In the genomic region with DNA sequence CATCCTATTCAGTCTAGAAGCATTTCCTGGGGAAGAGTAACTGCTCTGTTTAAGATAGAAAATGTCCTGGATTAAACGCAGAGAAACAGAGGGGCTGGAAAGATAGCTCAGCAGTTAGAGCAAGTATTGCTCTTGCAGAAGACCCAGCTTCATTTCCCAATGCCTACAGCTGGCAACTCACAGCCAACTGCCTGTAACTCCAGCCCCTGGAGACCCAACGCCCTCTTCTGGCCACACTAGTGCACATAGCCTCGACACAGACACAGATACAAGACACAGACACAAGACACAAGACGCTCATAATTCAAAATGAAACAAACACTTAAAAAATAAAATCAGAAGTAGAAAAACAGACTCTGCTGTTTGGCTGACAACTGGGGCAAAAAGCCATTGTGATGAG, we compare ENCODE assay signal across 14 mouse cellular contexts.
DNase-seq lines count a peak whose midpoint lies in the region; TF ChIP-seq lines count a peak whose summit lies in the region.
"Had no signal": no experiment of that assay in that cellular context is flagged by ENCODE, and none has a peak within 500 bp of the region (broad histone marks: within the 10 kb centered on the region; RNA-seq: fewer than 3 reads in every experiment).

No protein-coding gene starts in this region.

- no peaks in the 10 kb centered on the region for H3K27me3 ChIP-seq in CH12.LX (replicated peaks)
- H3K27me3 ChIP-seq: limb, embryonic 15.5 days had no signal

- H3K36me3 ChIP-seq in CH12.LX (replicated peaks in 1 of 2; ENCODE audit: control insufficient read depth in 1 of 2, insufficient read depth in 1 of 2, low read length in 1 of 2), result no peaks in the 10 kb centered on the region
- H3K36me3 ChIP-seq: embryonic facial prominence, embryonic 13.5 days; limb, embryonic 15.5 days had no signal

- peak; percentile 31 for TF ChIP-seq RAD21 in CH12.LX (IDR thresholded peaks at IDR 0.05; ENCODE audit: low read depth, low read length)

- TF ChIP-seq CTCF in layer of hippocampus, adult 2 months (conservative IDR thresholded peaks at IDR 0.05), result peak; percentile 44
- peak in 1 of 2 experiments; percentile 41; a peak in 2 of 4 replicates for TF ChIP-seq CTCF in CH12.LX (conservative IDR thresholded peaks at IDR 0.05 in 1 of 2, IDR thresholded peaks at IDR 0.05 in 1 of 2; ENCODE audit: low read depth in 2 of 2, low read length in 2 of 2)
- peak; percentile 30; the same call in 1 of the 2 replicates for TF ChIP-seq CTCF in brain, embryonic 14.5 days (IDR thresholded peaks at IDR 0.05; ENCODE audit: borderline replicate concordance, extremely low read depth, insufficient read depth, insufficient read length)
- TF ChIP-seq CTCF in gastrocnemius, adult 2 months (IDR thresholded peaks at IDR 0.05), result no peak; the same call in 1 of the 2 replicates

- H3K9ac ChIP-seq in CH12.LX (ENCODE audit: insufficient read depth, low read depth), result no peak overlapping the region
- H3K9ac ChIP-seq: embryonic facial prominence, embryonic 13.5 days; limb, embryonic 15.5 days had no signal

- dilution Hi-C loops in CH12.LX (cut with MboI; ENCODE audit: extremely low pct_ligation_motif_present, extremely low pct_unique_long_range_greater_than_20kb, low sequenced_read_pairs), result no loop called here

- no peak for TF ChIP-seq EP300 in CH12.LX (IDR thresholded peaks at IDR 0.05; ENCODE audit: low read length)

- peaks cover 0 to 9% of the 10 kb centered on the region in 2 experiments; a peak in 2 of 4 replicates for H3K4me1 ChIP-seq in CH12.LX (ENCODE audit: control insufficient read depth in 1 of 2, insufficient read depth in 2 of 2)
- H3K4me1 ChIP-seq: limb, embryonic 15.5 days had no signal

- peak; percentile 38 for DNase-seq in adrenal gland, postnatal 14 days
- no peak for DNase-seq in adrenal gland, adult 18-20 months (ENCODE audit: low spot score in 2 of 2)
- no peak for DNase-seq in layer of hippocampus, adult 2 months (ENCODE audit: low spot score in 2 of 2)
- no peak for DNase-seq in layer of hippocampus, postnatal 14 days (ENCODE audit: low spot score in 2 of 2)
- DNase-seq in CH12.LX (ENCODE audit: extremely low read depth), result peak; percentile 19
- no peak for DNase-seq in brain, embryonic 14.5 days (ENCODE audit: low read depth)
- no peak for DNase-seq in gastrocnemius, adult 2 months
- no peak for DNase-seq in adipocyte (ENCODE audit: low spot score)
- DNase-seq: B cell, adult 2 months; cerebellum, adult 9-10 months; lung, postnatal 4 days; thymus, postnatal 25 days had no signal

- in situ Hi-C loops in CH12.LX (cut with MboI; ENCODE audit: low pct_ligation_motif_present, low pct_unique_long_range_greater_than_20kb, low sequenced_read_pairs), result no loop called here

- intact Hi-C loops in gastrocnemius, adult 2 months (cut with DNase I), result no loop called here

- no peak overlapping the region for H3K27ac ChIP-seq in layer of hippocampus, adult 2 months
- H3K27ac ChIP-seq in CH12.LX (ENCODE audit: insufficient read depth, low read depth), result no peak overlapping the region
- H3K27ac ChIP-seq in gastrocnemius, adult 2 months, result no peak overlapping the region
- H3K27ac ChIP-seq: embryonic facial prominence, embryonic 13.5 days; limb, embryonic 15.5 days had no signal

- no peak overlapping the region for H3K4me2 ChIP-seq in CH12.LX (ENCODE audit: insufficient read depth, low read depth, poor library complexity, severe bottlenecking)
- H3K4me2 ChIP-seq: embryonic facial prominence, embryonic 13.5 days; limb, embryonic 15.5 days had no signal

- no peak for TF ChIP-seq POLR2A in CH12.LX (IDR thresholded peaks at IDR 0.05; ENCODE audit: low read depth, low read length)
- TF ChIP-seq POLR2A in brain, embryonic 14.5 days (IDR thresholded peaks at IDR 0.05; ENCODE audit: borderline replicate concordance, extremely low read depth, insufficient read depth, insufficient read length, poor library complexity, severe bottlenecking), result no peak

- no peak overlapping the region for H3K4me3 ChIP-seq in layer of hippocampus, adult 2 months
- H3K4me3 ChIP-seq in CH12.LX (replicated peaks in 1 of 3; ENCODE audit: low read depth in 2 of 3, low read length in 2 of 3, poor library complexity in 1 of 3), result no peak overlapping the region
- no peak overlapping the region for H3K4me3 ChIP-seq in gastrocnemius, adult 2 months
- H3K4me3 ChIP-seq: embryonic facial prominence, embryonic 13.5 days; limb, embryonic 15.5 days had no signal

- H3K79me2 ChIP-seq in CH12.LX (replicated peaks; ENCODE audit: control insufficient read depth, extremely low read depth, insufficient read depth, poor library complexity, severe bottlenecking), result no peaks in the 10 kb centered on the region

- no peaks in the 10 kb centered on the region for H3K9me3 ChIP-seq in CH12.LX (replicated peaks; ENCODE audit: low read length)
- H3K9me3 ChIP-seq: embryonic facial prominence, embryonic 13.5 days; limb, embryonic 15.5 days had no signal

TF ChIP-seq in CH12.LX, 34 proteins besides CTCF, POLR2A, EP300 and RAD21:
- TF ChIP-seq SMC3 (IDR thresholded peaks at IDR 0.05; ENCODE audit: low read depth, low read length) (peak; percentile 16), PAX5 (IDR thresholded peaks at IDR 0.05; ENCODE audit: low read length) (no peak)

Comparison
In these comparisons a context has a peak if more than half of its experiments do, and no peak if none do; other contexts are left out.
1. DNase-seq: peak in adrenal gland, postnatal 14 days (single experiment) and CH12.LX (single experiment); none in adrenal gland, adult 18-20 months (0 of 2), layer of hippocampus, adult 2 months (0 of 2), layer of hippocampus, postnatal 14 days (0 of 2), brain, embryonic 14.5 days (single experiment), gastrocnemius, adult 2 months (single experiment) and adipocyte (single experiment).